ENCODE assay signal across 24 mouse cellular contexts in the genomic region with DNA sequence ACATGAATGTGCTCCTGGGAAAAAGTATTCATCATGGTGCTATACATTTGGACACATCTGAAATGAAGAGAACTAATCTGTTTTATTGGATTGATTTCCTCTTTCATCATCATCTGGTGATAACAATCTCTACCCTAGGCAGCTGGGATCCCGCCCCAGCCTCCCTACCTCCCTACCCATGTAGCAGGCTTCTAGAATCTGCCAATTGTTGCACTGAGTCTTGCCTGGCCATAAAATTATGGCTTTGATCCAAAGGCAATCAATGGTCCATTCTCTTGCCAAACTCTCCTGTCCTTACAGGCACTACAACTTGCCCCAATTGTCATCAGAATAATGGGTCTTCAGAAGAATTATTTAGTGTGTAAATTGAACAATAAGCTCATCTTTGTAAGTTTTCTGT. TPM values are rescaled to one million over a fixed set of nuclear protein-coding genes. Genes with fewer than 3 reads are reported as not detected.
DNase-seq lines count a peak whose midpoint lies in the region; ATAC-seq lines count a peak whose summit lies in the region.
"Had no signal": no experiment of that assay in that cellular context is flagged by ENCODE, and none has a peak within 500 bp of the region (broad histone marks: within the 10 kb centered on the region; RNA-seq: fewer than 3 reads in every experiment).

No protein-coding gene starts in this region.

- no peaks in the 10 kb centered on the region for H3K36me3 ChIP-seq in neural tube, embryonic 14.5 days (ENCODE audit: control insufficient read depth, insufficient read depth, low read length)
- H3K36me3 ChIP-seq: embryonic facial prominence, embryonic 13.5 days; embryonic facial prominence, embryonic 15.5 days; forebrain, embryonic 15.5 days; G1E had no signal

- 83% methylated on average over 1 of the region's 1 CpGs for WGBS in neural tube, embryonic 14.5 days

- ATAC-seq in neural tube, embryonic 14.5 days (ENCODE audit: low read depth): peak; percentile 46; the same call in 1 of the 2 replicates
- ATAC-seq: CD4-positive, CD25-positive, alpha-beta regulatory T cell, adult 4 months; forebrain, embryonic 13.5 days; forebrain, embryonic 15.5 days; forebrain, postnatal 0 days had no signal

- H3K9ac ChIP-seq in neural tube, embryonic 14.5 days (replicated peaks; ENCODE audit: low read depth, low read length): no peak overlapping the region
- H3K9ac ChIP-seq: embryonic facial prominence, embryonic 13.5 days; embryonic facial prominence, embryonic 15.5 days; forebrain, embryonic 13.5 days; forebrain, embryonic 15.5 days; forebrain, postnatal 0 days had no signal

- H3K4me2 ChIP-seq in neural tube, embryonic 14.5 days (ENCODE audit: low read depth, low read length): no peak overlapping the region
- H3K4me2 ChIP-seq: embryonic facial prominence, embryonic 13.5 days; embryonic facial prominence, embryonic 15.5 days; forebrain, embryonic 13.5 days; forebrain, embryonic 15.5 days had no signal

- H3K4me3 ChIP-seq in neural tube, embryonic 14.5 days (ENCODE audit: low read depth, low read length): no peak overlapping the region
- H3K4me3 ChIP-seq: embryonic facial prominence, embryonic 13.5 days; embryonic facial prominence, embryonic 15.5 days; erythroblast, embryonic 14.5 days; forebrain, embryonic 13.5 days; forebrain, embryonic 15.5 days had no signal

- H3K9me3 ChIP-seq in neural tube, embryonic 14.5 days (ENCODE audit: control insufficient read depth, low read length): no peaks in the 10 kb centered on the region
- H3K9me3 ChIP-seq: embryonic facial prominence, embryonic 13.5 days; embryonic facial prominence, embryonic 15.5 days; forebrain, embryonic 13.5 days; forebrain, embryonic 15.5 days; G1E had no signal

- peak; percentile 4 to 11 for DNase-seq in cerebellum, postnatal 10 days
- no peak for DNase-seq in cerebellum, adult 8-10 months
- DNase-seq in neural tube, embryonic 10.5 days (ENCODE audit: extremely low spot score, low spot score): no peak
- no peak for DNase-seq in left cerebral cortex, adult 9 months (ENCODE audit: low spot score in 2 of 2)
- DNase-seq: adrenal gland, adult 2 months; adrenal gland, postnatal 10 days; adrenal gland, postnatal 25 days; B cell, adult 2 months; cerebellum, adult 11 months; cerebellum, adult 18-20 months; cerebellum, adult 9-10 months; cerebellum, postnatal 36 days; embryo, embryonic 11 days; forebrain, postnatal 0 days had no signal

- H3K27ac ChIP-seq in neural tube, embryonic 14.5 days (ENCODE audit: low read depth, low read length): no peak overlapping the region
- H3K27ac ChIP-seq: embryonic facial prominence, embryonic 13.5 days; embryonic facial prominence, embryonic 15.5 days; forebrain, embryonic 13.5 days; forebrain, embryonic 15.5 days had no signal

- no peaks in the 10 kb centered on the region for H3K4me1 ChIP-seq in neural tube, embryonic 14.5 days (ENCODE audit: control insufficient read depth, insufficient read depth, low read length)
- H3K4me1 ChIP-seq: embryonic facial prominence, embryonic 13.5 days; embryonic facial prominence, embryonic 15.5 days; forebrain, embryonic 13.5 days; forebrain, embryonic 15.5 days had no signal

- H3K27me3 ChIP-seq in neural tube, embryonic 14.5 days (ENCODE audit: control insufficient read depth, insufficient read depth, low read length): no peaks in the 10 kb centered on the region
- H3K27me3 ChIP-seq: CH12.LX; embryonic facial prominence, embryonic 13.5 days; embryonic facial prominence, embryonic 15.5 days; forebrain, embryonic 13.5 days; forebrain, embryonic 15.5 days had no signal

RNA-seq across cellular contexts. Expression of a gene that starts 19.6 kb away (rescaled TPM):
- 0.28 TPM in 1 of 2 replicates, not detected in the other for polyA plus RNA-seq in neural tube, embryonic 14.5 days (2014; fragmentation: Nextera tagmentation; extraction: Ambion mirVana)
- polyA plus RNA-seq: adrenal gland, adult 2 months; brain, embryonic 14.5 days; CD4-positive, CD25-positive, alpha-beta regulatory T cell, adult 4 months; erythroblast, embryonic 14.5 days; G1E had no signal

Comparison
In these comparisons a context has a peak if more than half of its experiments do, and no peak if none do; other contexts are left out.
1. DNase-seq: peak in cerebellum, postnatal 10 days (2 of 2); none in cerebellum, adult 8-10 months (single experiment), neural tube, embryonic 10.5 days (single experiment) and left cerebral cortex, adult 9 months (0 of 2).